Mouse (Mus musculus): ENCODE results near the gene Dnah2.
"Not testable (repeated sequence)": the region's sequence is repeated elsewhere in the genome, so short reads cannot be mapped to it uniquely, and the experiment has no call there.

The Dnah2 gene

GRCm38 (mm10) chr11:69563373-69563772 is 14.5 kb upstream of the Dnah2 start:
- DNase-seq (ENCODE audit: low spot score in 2 of 2): no peak

GRCm38 (mm10) chr11:69560896-69561854 is 12.3 kb upstream of the Dnah2 start:
- no peak for DNase-seq (ENCODE audit: low spot score in 2 of 2)

DNA sequence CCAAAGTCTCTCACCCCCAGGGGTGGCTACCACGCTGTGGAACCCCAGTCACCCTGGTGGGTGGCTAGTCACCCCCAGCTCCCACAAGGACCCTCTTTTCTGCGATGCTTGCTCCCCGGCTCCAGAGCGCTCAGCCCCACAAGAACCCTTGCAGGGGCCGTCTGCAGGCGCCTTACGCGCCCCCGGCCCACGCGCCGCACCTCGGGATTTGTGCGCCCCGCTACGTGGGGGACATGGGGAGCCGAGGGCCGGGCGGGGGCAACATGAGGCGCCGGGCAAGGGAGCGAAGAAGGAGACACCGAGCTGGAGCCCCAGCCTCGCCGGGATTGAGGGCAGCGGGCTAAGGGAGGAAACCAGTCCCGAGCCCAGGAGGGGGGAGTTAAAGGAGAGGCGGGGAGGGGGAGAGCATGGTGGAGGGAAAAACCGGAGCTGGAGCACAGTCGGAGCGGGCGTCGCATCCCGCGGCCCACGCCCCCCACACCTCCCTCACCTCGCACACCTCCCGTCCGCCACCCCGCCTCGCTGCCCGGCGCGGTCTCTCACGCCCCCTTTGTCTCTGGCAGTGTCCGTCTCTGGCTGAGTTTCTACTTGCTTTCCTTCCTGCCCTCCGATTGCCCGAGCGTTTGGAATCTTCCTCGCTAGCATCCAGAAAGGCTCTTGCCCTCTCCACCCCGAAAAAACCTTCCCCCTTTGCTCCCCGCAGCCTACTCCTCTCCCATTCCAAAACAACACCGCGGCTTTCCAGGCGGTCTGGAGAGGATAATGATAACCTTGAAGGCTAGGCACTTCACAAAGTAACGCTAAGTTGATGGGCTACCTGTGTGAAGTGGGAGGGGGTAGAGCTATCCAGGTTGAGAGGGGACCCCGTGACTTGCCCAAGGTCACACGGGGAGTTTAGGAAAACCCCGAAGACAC is 11.2 kb upstream of the Dnah2 start, which contains the start of gene Efnb3:
TSS of gene Efnb3 (minus strand) at position 355 of the 915 bp plus-strand sequence.
- peak in 1 of 2 experiments; percentile 31 for DNase-seq (ENCODE audit: low spot score in 2 of 2)

DNA sequence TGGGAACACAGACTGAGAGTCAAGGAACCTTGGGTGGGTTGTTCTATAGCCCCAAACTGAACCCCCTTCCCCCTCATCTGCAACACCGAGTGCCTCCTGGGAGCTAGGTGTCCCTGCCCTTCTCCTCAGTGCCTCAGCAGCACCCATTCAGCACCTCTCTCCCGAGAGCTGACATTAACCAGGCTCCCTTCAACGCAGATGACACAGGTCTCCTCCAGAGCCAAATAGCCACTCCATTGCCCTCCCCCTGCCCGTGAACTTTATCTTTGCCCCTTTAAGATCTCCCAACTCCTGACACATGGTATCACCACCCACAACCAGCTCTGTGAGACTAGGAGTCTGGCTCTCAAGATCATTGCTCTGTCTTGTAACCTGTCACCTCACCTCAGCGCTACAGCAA is 10.3 kb upstream of the Dnah2 start:
- no peak for DNase-seq (ENCODE audit: low spot score in 2 of 2)

DNA sequence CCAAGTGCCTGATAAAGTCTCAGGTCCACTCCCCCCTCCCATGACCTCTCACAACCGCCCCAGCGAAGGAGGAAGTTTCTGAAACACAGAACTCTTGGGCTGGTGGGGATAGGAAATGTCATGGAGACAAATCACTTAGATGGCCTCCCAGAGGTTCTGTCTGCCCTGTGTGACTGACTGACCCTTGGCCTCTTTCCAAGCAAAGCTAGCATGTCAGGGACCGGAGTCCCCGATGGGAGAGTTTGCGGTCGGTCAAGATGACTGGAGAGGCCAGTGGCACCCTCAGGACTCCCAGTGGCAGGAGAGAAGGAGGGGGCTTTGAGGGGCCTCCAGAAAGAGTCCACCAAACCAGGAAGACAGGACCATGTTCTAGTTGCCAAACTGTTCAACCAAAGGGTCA is 9.8 kb upstream of the Dnah2 start:
- DNase-seq (ENCODE audit: low spot score in 2 of 2): no peak

DNA sequence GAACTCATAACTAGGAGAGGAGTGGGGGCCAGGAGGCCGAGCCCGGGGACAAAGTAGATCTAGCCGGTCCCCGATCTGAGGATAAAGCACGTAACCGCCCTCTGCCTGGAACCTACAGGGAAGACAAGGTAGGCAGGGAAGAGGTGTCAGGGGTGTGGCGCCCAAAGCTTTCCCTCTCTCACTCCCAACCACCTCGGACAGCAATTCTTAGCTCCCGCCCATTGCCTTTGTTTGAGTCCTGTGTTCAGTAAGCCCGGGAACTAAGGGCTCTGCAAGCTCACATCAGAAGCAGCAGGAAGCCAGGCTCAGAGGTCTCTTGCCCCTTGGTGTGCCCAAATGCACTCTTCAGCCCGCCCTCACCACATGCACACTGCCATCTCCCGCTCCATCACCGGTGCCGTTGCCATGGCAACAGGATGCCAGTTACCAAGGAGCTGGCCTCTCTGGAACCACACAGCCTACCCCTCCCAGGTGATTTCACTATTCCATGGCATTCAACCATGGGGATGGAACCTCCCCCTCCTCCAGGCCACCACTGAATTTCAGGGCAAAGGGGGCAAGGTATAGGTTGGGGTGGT is 8.6 kb upstream of the Dnah2 start:
- peak in 1 of 2 experiments; percentile 65 for DNase-seq (ENCODE audit: low spot score in 2 of 2)

- DNase-seq (ENCODE audit: low spot score in 2 of 2): no peak
Measured at GRCm38 (mm10) chr11:69554539-69555140, 5.7 kb upstream of the Dnah2 start.

GRCm38 (mm10) chr11:69553341-69553721 is 4.4 kb upstream of the Dnah2 start:
- no peak for DNase-seq (ENCODE audit: low spot score in 2 of 2)

GRCm38 (mm10) chr11:69552622-69553340 is 3.9 kb upstream of the Dnah2 start:
- peak; percentile 63 to 70 for DNase-seq (ENCODE audit: low spot score in 2 of 2)

DNA sequence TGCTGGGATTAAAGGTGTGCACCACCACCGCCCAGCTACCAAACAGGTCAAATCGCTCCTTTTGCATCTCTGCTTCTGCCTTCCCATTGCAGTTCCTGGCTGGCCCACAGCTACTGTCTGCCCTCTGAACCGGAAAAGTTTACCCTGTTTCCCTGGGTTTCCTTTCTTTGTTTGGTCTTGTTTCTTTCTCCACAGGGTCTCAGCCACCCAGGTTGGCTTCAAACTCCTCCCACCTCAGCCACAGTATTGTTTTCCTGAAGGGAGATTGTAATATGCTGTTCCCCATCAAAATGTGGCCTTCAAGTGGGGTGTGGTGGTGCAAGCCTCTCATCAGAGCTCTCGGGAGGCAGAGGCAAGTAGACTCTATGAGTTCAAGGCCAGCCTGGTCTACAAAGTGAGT is 2.4 kb upstream of the Dnah2 start:
- DNase-seq (ENCODE audit: low spot score in 2 of 2): no peak

DNA sequence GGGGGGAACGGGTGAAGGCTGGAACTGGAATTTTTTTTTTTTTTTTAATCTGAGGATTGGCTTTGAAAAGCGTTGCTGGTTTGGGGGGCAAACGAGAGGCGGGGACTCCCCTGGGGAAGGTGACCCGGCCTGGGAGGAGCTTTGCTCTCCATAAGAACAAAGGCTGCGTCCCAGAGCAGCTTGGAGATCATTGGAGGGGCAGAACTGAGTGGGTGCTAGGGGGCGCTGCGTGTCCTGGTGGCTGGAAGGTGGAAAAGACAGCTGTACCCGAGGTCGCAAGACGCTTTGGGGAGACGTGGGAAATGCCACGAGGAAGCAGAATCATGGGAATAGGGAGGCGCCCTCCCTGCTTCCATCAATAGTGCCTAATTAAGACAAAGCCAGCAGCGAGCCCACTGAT is 1.8 kb downstream of the Dnah2 start:
- no peak for DNase-seq (ENCODE audit: low spot score in 2 of 2)

GRCm38 (mm10) chr11:69546423-69547053 is 2.4 kb downstream of the Dnah2 start:
- peak; percentile 72 to 79 for DNase-seq (ENCODE audit: low spot score in 2 of 2)

- DNase-seq (ENCODE audit: low spot score in 2 of 2): no peak
Measured at GRCm38 (mm10) chr11:69545957-69546356, 3.0 kb downstream of the Dnah2 start.

DNA sequence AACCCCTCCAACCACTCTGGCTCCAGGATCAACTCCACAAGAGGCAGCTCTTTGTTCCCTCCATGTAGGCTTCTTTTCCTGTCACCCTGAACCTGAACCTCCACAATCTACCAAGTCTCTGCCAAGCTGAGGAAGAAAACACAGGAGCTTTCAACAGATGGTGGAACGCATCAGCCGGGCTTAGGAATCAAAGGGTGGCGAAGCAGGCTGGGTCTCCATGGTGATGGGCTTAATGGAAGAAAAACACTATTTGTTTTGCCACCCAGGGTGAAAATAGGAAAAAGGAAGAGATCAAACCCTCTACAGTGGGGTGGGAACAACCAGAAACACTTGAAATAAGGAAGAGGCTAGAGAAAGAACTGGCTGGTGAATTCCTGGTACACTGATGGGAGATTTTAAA is 5.3 kb downstream of the Dnah2 start:
- no peak for DNase-seq (ENCODE audit: low spot score in 2 of 2)

GRCm38 (mm10) chr11:69541741-69542140 is 7.2 kb downstream of the Dnah2 start:
- DNase-seq (ENCODE audit: low spot score in 2 of 2): not testable (repeated sequence)

- DNase-seq (ENCODE audit: low spot score in 2 of 2): no peak
Measured at GRCm38 (mm10) chr11:69540700-69541099, 8.2 kb downstream of the Dnah2 start.

- DNase-seq (ENCODE audit: low spot score in 2 of 2): no peak
Measured at GRCm38 (mm10) chr11:69534990-69535389, 13.9 kb downstream of the Dnah2 start.

- no peak for DNase-seq (ENCODE audit: low spot score in 2 of 2)
Measured at GRCm38 (mm10) chr11:69532480-69533150, 16.3 kb downstream of the Dnah2 start.

- not testable (repeated sequence) for DNase-seq (ENCODE audit: low spot score in 2 of 2)
Measured at GRCm38 (mm10) chr11:69530755-69531154, 18.2 kb downstream of the Dnah2 start.

- DNase-seq (ENCODE audit: low spot score in 2 of 2): not testable (repeated sequence)
Measured at GRCm38 (mm10) chr11:69530281-69530680, 18.6 kb downstream of the Dnah2 start.
